Mouse (Mus musculus): ENCODE results near the gene Tppp3. TPM values are rescaled to one million over a fixed set of nuclear protein-coding genes. Genes with fewer than 3 reads are reported as not detected.

Gene Tppp3
- polyA plus RNA-seq (2017; shearing (Covaris generic)) = 1.3 TPM

DNA sequence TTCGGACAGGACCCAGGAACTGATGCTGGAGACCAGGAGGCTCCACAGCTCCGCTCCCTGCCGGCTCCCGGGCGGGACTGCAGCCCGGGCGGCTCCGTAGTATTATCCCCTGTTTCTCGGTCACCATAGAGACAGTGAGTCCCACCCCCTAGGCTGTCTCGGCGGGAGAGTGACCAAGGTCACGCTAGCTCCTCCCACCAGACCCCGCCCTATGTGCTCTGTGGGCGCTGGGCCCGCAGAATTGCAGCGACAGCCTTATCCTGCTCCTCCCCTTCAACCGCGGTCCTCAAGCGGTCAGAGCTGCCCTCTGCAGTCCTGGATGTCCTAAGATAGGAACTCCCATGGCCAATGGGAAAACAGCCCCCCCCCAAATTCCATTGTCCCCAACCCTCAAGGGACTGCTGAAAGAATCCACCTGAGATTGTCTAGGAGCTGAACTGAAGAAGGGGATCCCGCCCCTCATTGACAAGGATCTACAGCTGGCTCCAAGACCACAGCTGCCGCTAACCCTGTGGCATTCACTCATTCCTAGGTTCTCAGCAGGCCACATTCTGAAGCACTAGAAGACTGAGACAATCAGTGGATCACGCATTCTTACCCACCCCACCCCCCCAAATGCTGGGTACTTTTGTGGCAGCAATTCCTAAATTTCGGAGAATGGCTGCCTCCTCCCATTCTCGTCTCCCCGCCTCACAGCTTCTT is at the start of gene Tppp3:
Gene Tppp3, minus strand, starts transcription at position 213 of the 702 bp plus-strand sequence.

DNA sequence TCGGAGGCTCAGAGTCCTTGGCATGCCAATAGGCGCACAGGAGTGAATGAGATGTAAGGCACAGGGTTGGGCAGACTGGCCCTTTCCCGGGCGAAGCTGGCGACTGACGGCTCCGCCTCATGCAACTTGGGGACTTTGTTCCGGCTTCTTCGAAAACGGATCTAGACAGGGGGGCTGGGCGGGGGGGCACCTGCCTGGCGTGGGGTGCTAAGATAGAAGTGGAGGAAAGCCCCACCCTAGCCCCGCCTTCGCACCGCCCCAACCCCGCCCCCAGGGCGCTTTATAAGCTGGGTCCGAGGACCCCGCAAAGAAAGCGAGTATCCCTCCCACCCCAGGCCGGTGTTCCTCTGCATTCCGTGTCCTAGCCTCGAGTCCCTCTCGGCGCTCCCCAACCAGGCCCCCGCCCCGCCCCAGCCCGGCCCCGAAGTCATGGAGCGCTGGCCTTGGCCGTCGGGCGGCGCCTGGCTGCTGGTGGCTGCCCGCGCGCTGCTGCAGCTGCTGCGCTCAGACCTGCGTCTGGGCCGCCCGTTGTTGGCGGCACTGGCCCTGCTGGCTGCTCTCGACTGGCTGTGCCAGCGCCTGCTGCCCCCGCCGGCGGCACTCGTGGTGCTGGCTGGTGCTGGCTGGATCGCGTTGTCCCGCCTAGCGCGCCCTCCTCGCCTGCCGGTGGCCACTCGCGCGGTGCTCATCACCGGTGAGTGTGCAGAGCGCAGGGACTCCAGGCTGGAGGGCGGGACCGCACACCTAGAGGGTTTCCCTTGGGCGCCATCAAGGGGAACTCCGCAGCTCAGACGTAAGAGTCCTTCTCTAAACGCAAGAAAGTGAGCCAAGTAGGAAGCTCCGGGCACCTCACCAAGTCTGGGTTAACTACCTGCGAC is 47.3 kb upstream of the Tppp3 start, which contains the start of gene Hsd11b2:
Gene Hsd11b2, plus strand, starts transcription at position 320 of the 878 bp plus-strand sequence.

DNA sequence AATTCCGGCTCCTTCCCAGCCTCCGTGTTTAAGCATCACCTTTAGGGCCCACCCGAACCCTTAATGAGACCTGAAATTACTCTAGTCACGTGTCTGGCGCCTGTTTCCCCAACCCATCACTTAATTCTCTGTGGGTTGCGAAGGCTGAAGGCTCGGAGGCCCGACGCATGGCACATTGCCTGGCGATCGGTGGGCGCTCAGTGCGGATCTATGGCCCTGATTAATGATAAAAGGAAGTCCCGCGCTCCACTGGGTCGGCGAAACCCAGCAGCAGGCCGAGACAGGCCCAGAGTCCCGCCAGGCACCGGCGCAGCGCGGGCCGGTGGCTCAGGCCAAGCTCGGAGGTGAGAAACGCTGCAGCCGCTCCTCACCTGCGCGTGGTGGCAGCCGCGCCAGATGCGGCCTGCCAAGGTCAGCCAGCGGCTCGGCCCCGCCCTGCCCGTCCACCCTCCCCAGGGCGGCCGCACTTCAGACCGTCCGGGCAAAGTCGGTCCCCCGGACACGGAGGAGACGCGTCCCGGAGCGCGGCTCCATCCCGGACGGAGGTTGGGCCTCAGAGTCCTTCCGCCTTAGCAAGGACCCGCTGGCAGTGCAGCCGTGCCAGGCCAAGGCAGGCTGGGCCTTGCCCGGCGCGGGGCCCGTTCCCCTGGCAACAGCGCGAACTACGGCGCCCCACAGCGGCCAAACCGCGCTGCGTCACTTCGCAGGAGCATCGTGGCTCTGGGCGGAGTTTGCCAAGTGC is 25.3 kb upstream of the Tppp3 start, which contains the start of gene Zdhhc1:
Gene Zdhhc1, minus strand, starts transcription at position 464 of the 742 bp plus-strand sequence.

Other genes with a start within 250 kb of the Tppp3 start
- 30.6 TPM for gene D230025D16Rik, start 246.4 kb downstream of the Tppp3 start, polyA plus RNA-seq (2017; shearing (Covaris generic))
- gene B3gnt9, start 216.4 kb downstream of the Tppp3 start, polyA plus RNA-seq (2017; shearing (Covaris generic)) = 0.93 TPM
- gene Tradd, start 206.9 kb downstream of the Tppp3 start, polyA plus RNA-seq (2017; shearing (Covaris generic)) = 48.9 TPM
- 23.4 TPM for gene Fbxl8, start 206.9 kb downstream of the Tppp3 start, polyA plus RNA-seq (2017; shearing (Covaris generic))
- 0.86 TPM for gene Hsf4, start 201.7 kb downstream of the Tppp3 start, polyA plus RNA-seq (2017; shearing (Covaris generic))
- gene Nol3, start 195.4 kb downstream of the Tppp3 start, polyA plus RNA-seq (2017; shearing (Covaris generic)) = not detected
- 1.9 TPM for gene 4931428F04Rik, start 181.7 kb downstream of the Tppp3 start, polyA plus RNA-seq (2017; shearing (Covaris generic))
- 2.1 TPM for gene Exoc3l, start 175.4 kb downstream of the Tppp3 start, polyA plus RNA-seq (2017; shearing (Covaris generic))
- gene E2f4, start 173.9 kb downstream of the Tppp3 start, polyA plus RNA-seq (2017; shearing (Covaris generic)) = 82.3 TPM
- 8.1 TPM for gene Elmo3, start 165.9 kb downstream of the Tppp3 start, polyA plus RNA-seq (2017; shearing (Covaris generic))
- gene Lrrc29, start 145.2 kb downstream of the Tppp3 start, polyA plus RNA-seq (2017; shearing (Covaris generic)) = 2.6 TPM
- gene Tmem208, start 145.2 kb downstream of the Tppp3 start, polyA plus RNA-seq (2017; shearing (Covaris generic)) = 151 TPM
- gene Fhod1, start 123.6 kb downstream of the Tppp3 start, polyA plus RNA-seq (2017; shearing (Covaris generic)) = 1.8 TPM
- 0.59 TPM for gene Slc9a5, start 122.7 kb downstream of the Tppp3 start, polyA plus RNA-seq (2017; shearing (Covaris generic))
- not detected for gene Plekhg4, start 98.3 kb downstream of the Tppp3 start, polyA plus RNA-seq (2017; shearing (Covaris generic))
- gene Kctd19, start 58.0 kb downstream of the Tppp3 start, polyA plus RNA-seq (2017; shearing (Covaris generic)) = not detected
- not detected for gene Lrrc36, start 58.0 kb downstream of the Tppp3 start, polyA plus RNA-seq (2017; shearing (Covaris generic))
- gene Zdhhc1, start 25.4 kb upstream of the Tppp3 start, polyA plus RNA-seq (2017; shearing (Covaris generic)) = 2.2 TPM
- not detected for gene Hsd11b2, start 47.2 kb upstream of the Tppp3 start, polyA plus RNA-seq (2017; shearing (Covaris generic))
- 48.8 TPM for gene Atp6v0d1, start 94.5 kb upstream of the Tppp3 start, polyA plus RNA-seq (2017; shearing (Covaris generic))
- 15.5 TPM for gene Ripor1, start 133.7 kb upstream of the Tppp3 start, polyA plus RNA-seq (2017; shearing (Covaris generic))
- 38.0 TPM for gene Ctcf, start 165.0 kb upstream of the Tppp3 start, polyA plus RNA-seq (2017; shearing (Covaris generic))
- gene Agrp, start 165.9 kb upstream of the Tppp3 start, polyA plus RNA-seq (2017; shearing (Covaris generic)) = 3.3 TPM
- 18.9 TPM for gene Carmil2, start 214.7 kb upstream of the Tppp3 start, polyA plus RNA-seq (2017; shearing (Covaris generic))
- 72.4 TPM for gene Acd, start 229.6 kb upstream of the Tppp3 start, polyA plus RNA-seq (2017; shearing (Covaris generic))
- gene Pard6a, start 229.6 kb upstream of the Tppp3 start, polyA plus RNA-seq (2017; shearing (Covaris generic)) = 10.7 TPM
- not detected for gene 4933405L10Rik, start 236.1 kb upstream of the Tppp3 start, polyA plus RNA-seq (2017; shearing (Covaris generic))
- 3.5 TPM for gene Enkd1, start 236.7 kb upstream of the Tppp3 start, polyA plus RNA-seq (2017; shearing (Covaris generic))